Mouse (Mus musculus) heart, postnatal 0 days (tissue): Measurements from ENCODE around the gene Vps52. TPM values are rescaled to one million over a fixed set of nuclear protein-coding genes. Genes with fewer than 3 reads are reported as not detected.

Source experiments
- ATAC-seq: fragments of 200-750 bp; cut with Nextera tagmentation; 2 replicates; pipeline ENCODE4 v1.8.0; 2017; ENCODE audit warnings: low read depth, moderate number of reproducible peaks, moderate library complexity; ENCODE audit not compliant: insufficient read depth
- DNase-seq: peaks from one replicate; pipeline ENCODE4 v3.0.0-alpha.2; 2016; ENCODE audit warnings: low spot score
- H3K27ac ChIP-seq: fragments of 300-500 bp; sonication (generic); 2 replicates; pipeline ENCODE4 v1.5.1; 2014; ENCODE audit warnings: low read depth, mild to moderate bottlenecking
- H3K27me3 ChIP-seq: fragments of 300-500 bp; sonication (generic); 2 replicates; pipeline ENCODE4 v1.6.1; 2014; ENCODE audit warnings: low read length, mixed read lengths; ENCODE audit not compliant: control insufficient read depth, insufficient read depth
- H3K36me3 ChIP-seq: fragments of 300-500 bp; sonication (generic); replicated peaks from 2 replicates; pipeline ENCODE4 v1.6.1; 2014; ENCODE audit warnings: low read length, mixed read lengths; ENCODE audit not compliant: control insufficient read depth, insufficient read depth
- H3K4me1 ChIP-seq: fragments of 300-500 bp; sonication (generic); 2 replicates; pipeline ENCODE4 v1.6.1; 2014; ENCODE audit warnings: antibody characterized with exemption; ENCODE audit not compliant: control insufficient read depth, insufficient read depth
- H3K4me2 ChIP-seq: fragments of 300-500 bp; sonication (generic); 2 replicates; pipeline ENCODE4 v1.6.1; 2014; ENCODE audit warnings: low read depth, mild to moderate bottlenecking, low read length, moderate library complexity
- H3K4me3 ChIP-seq: fragments of 300-500 bp; sonication (generic); 2 replicates; pipeline ENCODE4 v1.5.1; 2014; ENCODE audit warnings: low read depth, low read length
- H3K9ac ChIP-seq: fragments of 300-500 bp; sonication (generic); replicated peaks from 2 replicates; pipeline ENCODE4 v1.6.1; 2014; ENCODE audit warnings: low read depth, low read length, mixed read lengths
- H3K9me3 ChIP-seq: fragments of 300-500 bp; sonication (generic); replicated peaks from 2 replicates; pipeline ENCODE4 v1.6.1; 2016; ENCODE audit warnings: low read length; ENCODE audit not compliant: control insufficient read depth
- CTCF ChIP-seq: IDR thresholded peaks from 2 replicates; pipeline ENCODE4 v1.5.1; 2016; ENCODE audit warnings: antibody characterized with exemption, control low read depth, low read depth
- EP300 ChIP-seq: IDR thresholded peaks from 2 replicates; pipeline ENCODE4 v1.6.1; 2016; ENCODE audit warnings: antibody characterized with exemption, low read depth
- WGBS: fragments of 180-500 bp; shearing (Covaris S2); extraction: QIAGEN DNeasy Blood & Tissue Kit; methylation state at CpG from one replicate; pipeline ENCODE4 v1.1.7; 2014; 5-methylcytosine and 5-hydroxymethylcytosine counted together
- polyA plus RNA-seq: library from polyadenylated mRNA; unstranded; fragments of >200 nt; fragmentation: Nextera tagmentation; extraction: Ambion mirVana; gene quantifications from 2 replicates; pipeline ENCODE4 v1.2.1, GENCODE M21; 2015
- total RNA-seq: library from RNA; depleted of rRNA; stranded (reverse); fragments of >200 nt; gene quantifications from 2 replicates; pipeline ENCODE4 v1.2.3, GENCODE M21; 2014; ENCODE audit warnings: low replicate concordance; rRNA removed

Vps52 gene
- total and polyA plus RNA-seq, 2 experiments from 2014 or later, result 27.8 to 31.8 TPM

DNA sequence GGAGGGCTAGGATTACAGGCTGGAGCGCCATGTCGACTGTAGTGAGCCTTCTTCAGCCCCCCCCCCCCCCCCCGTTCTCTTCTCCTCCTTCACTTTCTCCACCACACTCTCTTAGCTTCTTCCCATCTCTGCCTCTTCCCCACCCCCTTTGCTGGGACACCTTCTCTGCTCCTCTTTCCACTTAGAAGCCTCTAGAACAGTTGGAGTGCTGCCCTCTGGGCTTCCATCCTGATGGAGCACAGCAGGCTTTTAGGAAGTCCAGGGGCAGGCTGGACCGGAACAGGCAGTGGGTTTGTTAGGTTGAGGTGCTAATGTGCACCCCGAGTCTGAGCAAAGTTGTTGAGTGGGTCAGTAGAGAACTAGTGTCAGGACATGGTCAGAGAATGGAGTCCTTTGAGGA lies 54.5 kb downstream of the Vps52 start:
- Histone ChIP-seq H3K4me3 (no peak overlapping the region), H3K9ac (no peak overlapping the region), H3K4me1 (no peaks in the 10 kb centered on the region), H3K27me3 (no peaks in the 10 kb centered on the region), H3K36me3 (no peaks in the 10 kb centered on the region), H3K27ac (no peak overlapping the region), H3K4me2 (no peak overlapping the region), H3K9me3 (0 out of 2 replicates have a peak, but pooled peaks cover 4% of the 10 kb centered on the region)
- no peak for ATAC-seq
- WGBS, result 53% methylated on average over 5 of the region's 5 CpGs
- no peak for DNase-seq
- no peak for TF ChIP-seq CTCF

DNA sequence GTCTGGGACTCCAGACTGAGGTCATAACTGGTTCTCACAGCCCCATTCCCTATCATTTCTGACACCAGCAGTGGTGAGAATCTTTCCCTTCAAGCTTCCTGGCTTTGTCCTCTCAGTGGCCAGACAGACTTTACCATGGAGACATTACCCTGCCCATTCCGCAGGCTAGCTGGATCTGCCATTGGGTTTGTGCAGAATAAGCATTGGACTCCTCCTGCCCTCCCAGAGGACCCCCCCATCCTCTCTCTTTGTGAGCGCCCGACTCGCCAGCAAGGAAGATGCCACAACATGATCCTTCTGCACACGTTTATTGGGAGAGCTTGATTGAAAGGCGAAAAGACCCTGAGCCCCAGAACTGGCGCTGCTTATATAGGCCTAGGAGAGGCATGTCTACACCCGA lies 57.8 kb downstream of the Vps52 start:
- no peak for TF ChIP-seq EP300
- TF ChIP-seq CTCF, result no peak
- no peak for ATAC-seq
- Histone ChIP-seq H3K4me3 (no peak overlapping the region), H3K27ac (no peak overlapping the region), H3K4me1 (no peaks in the 10 kb centered on the region), H3K27me3 (no peaks in the 10 kb centered on the region), H3K36me3 (no peaks in the 10 kb centered on the region), H3K9ac (no peak overlapping the region), H3K4me2 (no peak overlapping the region), H3K9me3 (no peaks in the 10 kb centered on the region)
- DNase-seq, result no peak
- WGBS, result 93% methylated on average over 8 of the region's 8 CpGs

Other genes starting within 250 kb of the Vps52 start
Only the 30 nearest of the 33 such genes appear.
- gene Rab11b, start 195.3 kb upstream of the Vps52 start, total RNA-seq, result 58.6 and 87.8 TPM in 2 replicates
- 382 and 425 TPM in 2 replicates for gene Rab11b, start 195.3 kb upstream of the Vps52 start, polyA plus RNA-seq
- gene Angptl4, start 174.0 kb upstream of the Vps52 start, total RNA-seq, result 35.2 and 79.3 TPM in 2 replicates
- gene Angptl4, start 174.0 kb upstream of the Vps52 start, polyA plus RNA-seq, result 59.2 and 124 TPM in 2 replicates
- gene Kank3, start 145.3 kb upstream of the Vps52 start, total RNA-seq, result 33.3 and 68.7 TPM in 2 replicates
- gene Kank3, start 145.3 kb upstream of the Vps52 start, polyA plus RNA-seq, result 46.1 and 50.8 TPM in 2 replicates
- 127 and 305 TPM in 2 replicates for gene Rps28, start 131.2 kb upstream of the Vps52 start, total RNA-seq
- 622 and 631 TPM in 2 replicates for gene Rps28, start 131.2 kb upstream of the Vps52 start, polyA plus RNA-seq
- 467 and 766 TPM in 2 replicates for gene Ndufa7, start 131.2 kb upstream of the Vps52 start, total RNA-seq
- 899 and 938 TPM in 2 replicates for gene Ndufa7, start 131.2 kb upstream of the Vps52 start, polyA plus RNA-seq
- 17.3 and 24.0 TPM in 2 replicates for gene Cd320, start 112.7 kb upstream of the Vps52 start, total RNA-seq
- gene Cd320, start 112.7 kb upstream of the Vps52 start, polyA plus RNA-seq, result 37.3 and 41.6 TPM in 2 replicates
- gene Gm7029, start 82.0 kb upstream of the Vps52 start, total RNA-seq, result not detected in 2 replicates
- not detected in 2 replicates for gene Gm7029, start 82.0 kb upstream of the Vps52 start, polyA plus RNA-seq
- 17.0 and 30.1 TPM in 2 replicates for gene Kifc1, start 65.2 kb upstream of the Vps52 start, total RNA-seq
- gene Kifc1, start 65.2 kb upstream of the Vps52 start, polyA plus RNA-seq, result 2.0 and 2.1 TPM in 2 replicates
- not detected in 2 replicates for gene Platr17, start 50.7 kb upstream of the Vps52 start, total RNA-seq
- not detected in 2 replicates for gene Platr17, start 50.7 kb upstream of the Vps52 start, polyA plus RNA-seq
- gene Daxx, start 46.4 kb upstream of the Vps52 start, total RNA-seq, result 15.2 and 19.3 TPM in 2 replicates
- 18.0 and 20.0 TPM in 2 replicates for gene Daxx, start 46.4 kb upstream of the Vps52 start, polyA plus RNA-seq
- gene Tapbp, start 39.9 kb upstream of the Vps52 start, total RNA-seq, result 50.9 and 84.1 TPM in 2 replicates
- gene Tapbp, start 39.9 kb upstream of the Vps52 start, polyA plus RNA-seq, result 47.6 and 51.3 TPM in 2 replicates
- 29.1 and 42.9 TPM in 2 replicates for gene Zbtb22, start 39.9 kb upstream of the Vps52 start, total RNA-seq
- 10.1 and 12.0 TPM in 2 replicates for gene Zbtb22, start 39.9 kb upstream of the Vps52 start, polyA plus RNA-seq
- gene Rgl2, start 26.3 kb upstream of the Vps52 start, total RNA-seq, result 63.1 and 144 TPM in 2 replicates
- gene Rgl2, start 26.3 kb upstream of the Vps52 start, polyA plus RNA-seq, result 21.1 and 21.9 TPM in 2 replicates
- 28.6 and 77.4 TPM in 2 replicates for gene Pfdn6, start 15.5 kb upstream of the Vps52 start, total RNA-seq
- 123 and 128 TPM in 2 replicates for gene Pfdn6, start 15.5 kb upstream of the Vps52 start, polyA plus RNA-seq
- 6.7 and 10.9 TPM in 2 replicates for gene Wdr46, start 15.2 kb upstream of the Vps52 start, total RNA-seq
- 8.9 and 11.1 TPM in 2 replicates for gene Wdr46, start 15.2 kb upstream of the Vps52 start, polyA plus RNA-seq
- 0.53 and 0.70 TPM in 2 replicates for gene B3galt4, start 4.3 kb upstream of the Vps52 start, total RNA-seq
- gene B3galt4, start 4.3 kb upstream of the Vps52 start, polyA plus RNA-seq, result 5.5 and 6.1 TPM in 2 replicates
- 1,548 and 1,735 TPM in 2 replicates for gene Rps18, start 189 bp downstream of the Vps52 start, total RNA-seq
- gene Rps18, start 189 bp downstream of the Vps52 start, polyA plus RNA-seq, result 845 and 880 TPM in 2 replicates
- gene H2-K1, start 44.5 kb downstream of the Vps52 start, total RNA-seq, result 61.0 and 84.5 TPM in 2 replicates
- 42.9 and 48.4 TPM in 2 replicates for gene H2-K1, start 44.5 kb downstream of the Vps52 start, polyA plus RNA-seq
- gene Ring1, start 68.9 kb downstream of the Vps52 start, total RNA-seq, result 22.5 and 48.5 TPM in 2 replicates
- 10.3 and 11.9 TPM in 2 replicates for gene Ring1, start 68.9 kb downstream of the Vps52 start, polyA plus RNA-seq
- 80.6 and 101 TPM in 2 replicates for gene H2-Ke6, start 72.2 kb downstream of the Vps52 start, total RNA-seq
- 58.5 and 64.6 TPM in 2 replicates for gene H2-Ke6, start 72.2 kb downstream of the Vps52 start, polyA plus RNA-seq
- gene Slc39a7, start 75.9 kb downstream of the Vps52 start, total RNA-seq, result 88.7 and 97.2 TPM in 2 replicates
- 79.7 and 85.4 TPM in 2 replicates for gene Slc39a7, start 75.9 kb downstream of the Vps52 start, polyA plus RNA-seq
- gene Rxrb, start 76.0 kb downstream of the Vps52 start, total RNA-seq, result 29.4 and 36.6 TPM in 2 replicates
- gene Rxrb, start 76.0 kb downstream of the Vps52 start, polyA plus RNA-seq, result 28.4 and 31.2 TPM in 2 replicates
- 1.4 and 1.9 TPM in 2 replicates for gene Col11a2, start 83.6 kb downstream of the Vps52 start, total RNA-seq
- 0.25 and 0.29 TPM in 2 replicates for gene Col11a2, start 83.6 kb downstream of the Vps52 start, polyA plus RNA-seq
- not detected in 2 replicates for gene H2-Oa, start 136.5 kb downstream of the Vps52 start, total RNA-seq
- not detected in 2 replicates for gene H2-Oa, start 136.5 kb downstream of the Vps52 start, polyA plus RNA-seq
- 2.6 and 7.2 TPM in 2 replicates for gene H2-DMa, start 163.7 kb downstream of the Vps52 start, total RNA-seq
- 4.2 and 4.6 TPM in 2 replicates for gene H2-DMa, start 163.7 kb downstream of the Vps52 start, polyA plus RNA-seq
- gene Brd2, start 166.8 kb downstream of the Vps52 start, total RNA-seq, result 83.2 and 87.5 TPM in 2 replicates
- 33.4 and 38.4 TPM in 2 replicates for gene Brd2, start 166.8 kb downstream of the Vps52 start, polyA plus RNA-seq
- 1.5 TPM in 1 of 2 replicates, not detected in the other for gene H2-DMb2, start 187.5 kb downstream of the Vps52 start, total RNA-seq
- 0.33 and 0.38 TPM in 2 replicates for gene H2-DMb2, start 187.5 kb downstream of the Vps52 start, polyA plus RNA-seq
- 0.19 TPM in 1 of 2 replicates, not detected in the other for gene H2-DMb1, start 197.3 kb downstream of the Vps52 start, total RNA-seq
- 0.65 and 0.90 TPM in 2 replicates for gene H2-DMb1, start 197.3 kb downstream of the Vps52 start, polyA plus RNA-seq
- gene Tap1, start 231.7 kb downstream of the Vps52 start, total RNA-seq, result 8.8 and 10.7 TPM in 2 replicates
- gene Tap1, start 231.7 kb downstream of the Vps52 start, polyA plus RNA-seq, result 2.7 and 3.7 TPM in 2 replicates
- gene Psmb9, start 232.0 kb downstream of the Vps52 start, total RNA-seq, result 2.9 and 6.3 TPM in 2 replicates
- gene Psmb9, start 232.0 kb downstream of the Vps52 start, polyA plus RNA-seq, result 2.5 and 3.6 TPM in 2 replicates